16 mouse cellular contexts compared by ENCODE assay signal in genomic region chr12:25293470-25294178, GRCm38 (mm10).
A peak's percentile ranks its signal among the peaks of the same experiment; 100 is the strongest.
DNase-seq lines count a peak whose midpoint lies in the region; ATAC-seq and TF ChIP-seq lines count a peak whose summit lies in the region.
"Had no signal": no experiment of that assay in that cellular context is flagged by ENCODE, and none has a peak within 500 bp of the region (broad histone marks: within the 10 kb centered on the region; RNA-seq: fewer than 3 reads in every experiment).

No protein-coding gene starts in this region.

- no peak overlapping the region for H3K9ac ChIP-seq in forebrain, postnatal 0 days
- H3K9ac ChIP-seq in kidney, embryonic 16.5 days (replicated peaks; ENCODE audit: low read length): no peak overlapping the region
- no peak overlapping the region for H3K9ac ChIP-seq in forebrain, embryonic 16.5 days (replicated peaks; ENCODE audit: low read depth, low read length)
- H3K9ac ChIP-seq: intestine, embryonic 15.5 days; liver, embryonic 14.5 days; neural tube, embryonic 12.5 days had no signal

- H3K4me3 ChIP-seq in forebrain, embryonic 10.5 days: no peak overlapping the region
- no peak overlapping the region for H3K4me3 ChIP-seq in forebrain, postnatal 0 days (ENCODE audit: low read depth, low read length)
- no peak overlapping the region for H3K4me3 ChIP-seq in kidney, embryonic 16.5 days (ENCODE audit: low read length)
- no peak overlapping the region for H3K4me3 ChIP-seq in forebrain, embryonic 16.5 days (replicated peaks; ENCODE audit: low read length)
- H3K4me3 ChIP-seq: intestine, embryonic 15.5 days; neural tube, embryonic 12.5 days had no signal

- 57% methylated on average over 6 of the region's 6 CpGs for WGBS in forebrain, embryonic 10.5 days
- 29% methylated on average over 6 of the region's 6 CpGs for WGBS in forebrain, postnatal 0 days
- 51% methylated on average over 6 of the region's 6 CpGs for WGBS in kidney, embryonic 16.5 days
- 23% methylated on average over 6 of the region's 6 CpGs for WGBS in forebrain, embryonic 16.5 days

- ATAC-seq in forebrain, postnatal 0 days: no peak
- ATAC-seq in kidney, embryonic 16.5 days (ENCODE audit: low FRiP score, low TSS enrichment): no peak
- ATAC-seq in forebrain, embryonic 16.5 days: peak; percentile 54
- ATAC-seq: intestine, embryonic 15.5 days; Patski had no signal

- no peaks in the 10 kb centered on the region for H3K27me3 ChIP-seq in forebrain, embryonic 10.5 days (ENCODE audit: poor library complexity, severe bottlenecking)
- no peaks in the 10 kb centered on the region for H3K27me3 ChIP-seq in forebrain, postnatal 0 days (ENCODE audit: insufficient read depth, low read length)
- no peaks in the 10 kb centered on the region for H3K27me3 ChIP-seq in kidney, embryonic 16.5 days (ENCODE audit: insufficient read depth, low read length)
- H3K27me3 ChIP-seq in forebrain, embryonic 16.5 days (replicated peaks; ENCODE audit: control insufficient read depth, insufficient read depth, low read length): no peaks in the 10 kb centered on the region
- H3K27me3 ChIP-seq: intestine, embryonic 15.5 days; neural tube, embryonic 12.5 days; Patski had no signal

- H3K4me1 ChIP-seq in forebrain, embryonic 10.5 days: peaks cover 18% of the 10 kb centered on the region
- H3K4me1 ChIP-seq in forebrain, postnatal 0 days (ENCODE audit: insufficient read depth): no peaks in the 10 kb centered on the region
- H3K4me1 ChIP-seq in kidney, embryonic 16.5 days (ENCODE audit: insufficient read depth, low read length): peaks cover 18% of the 10 kb centered on the region
- H3K4me1 ChIP-seq in forebrain, embryonic 16.5 days (replicated peaks; ENCODE audit: control insufficient read depth, insufficient read depth, low read length): peaks cover 11% of the 10 kb centered on the region
- H3K4me1 ChIP-seq: intestine, embryonic 15.5 days had no signal

- no peak for DNase-seq in forebrain, embryonic 10.5 days (ENCODE audit: extremely low spot score, low spot score)
- DNase-seq in forebrain, postnatal 0 days: no peak
- DNase-seq in kidney, adult 9 months: no peak
- peak; percentile 63 for DNase-seq in lung, postnatal 36 days
- DNase-seq in left cerebral cortex, postnatal 14 days (ENCODE audit: low spot score in 2 of 2): no peak
- no peak for DNase-seq in right cerebral cortex, postnatal 10 days (ENCODE audit: low spot score in 2 of 2)
- DNase-seq: cerebellum, adult 18-20 months; kidney, postnatal 14 days; left cerebral cortex, postnatal 4 days; thymus, postnatal 14 days had no signal

- TF ChIP-seq CTCF in forebrain, postnatal 0 days (IDR thresholded peaks at IDR 0.05; ENCODE audit: low read depth): no peak

- intact Hi-C loops in left cerebral cortex, postnatal 14 days (cut with DNase I): no loop called here

- H3K27ac ChIP-seq in forebrain, embryonic 10.5 days: peak overlapping the region; percentile 56; the same call in 1 of the 2 replicates
- no peak overlapping the region for H3K27ac ChIP-seq in forebrain, postnatal 0 days (ENCODE audit: low read depth, low read length)
- H3K27ac ChIP-seq in kidney, embryonic 16.5 days (ENCODE audit: low read length): peak overlapping the region; percentile 1; the same call in 1 of the 2 replicates
- H3K27ac ChIP-seq in forebrain, embryonic 16.5 days (ENCODE audit: low read length): no peak overlapping the region
- H3K27ac ChIP-seq: intestine, embryonic 15.5 days; liver, embryonic 14.5 days; neural tube, embryonic 12.5 days had no signal

- H3K9me3 ChIP-seq in forebrain, embryonic 10.5 days: no peaks in the 10 kb centered on the region
- no peaks in the 10 kb centered on the region for H3K9me3 ChIP-seq in forebrain, postnatal 0 days (ENCODE audit: low read length)
- H3K9me3 ChIP-seq in kidney, embryonic 16.5 days (ENCODE audit: low read length): no peaks in the 10 kb centered on the region
- H3K9me3 ChIP-seq in forebrain, embryonic 16.5 days (ENCODE audit: control insufficient read depth, low read length): no peaks in the 10 kb centered on the region
- H3K9me3 ChIP-seq: intestine, embryonic 15.5 days; neural tube, embryonic 12.5 days had no signal

- no peaks in the 10 kb centered on the region for H3K36me3 ChIP-seq in forebrain, embryonic 10.5 days (replicated peaks)
- no peaks in the 10 kb centered on the region for H3K36me3 ChIP-seq in forebrain, postnatal 0 days (ENCODE audit: insufficient read depth)
- no peaks in the 10 kb centered on the region for H3K36me3 ChIP-seq in kidney, embryonic 16.5 days (ENCODE audit: insufficient read depth, low read length)
- no peaks in the 10 kb centered on the region for H3K36me3 ChIP-seq in forebrain, embryonic 16.5 days (ENCODE audit: control insufficient read depth, insufficient read depth)
- H3K36me3 ChIP-seq: intestine, embryonic 15.5 days; neural tube, embryonic 12.5 days had no signal

- H3K4me2 ChIP-seq in forebrain, postnatal 0 days (ENCODE audit: low read depth): no peak overlapping the region
- no peak overlapping the region for H3K4me2 ChIP-seq in kidney, embryonic 16.5 days (replicated peaks; ENCODE audit: low read depth, low read length)
- no peak overlapping the region for H3K4me2 ChIP-seq in forebrain, embryonic 16.5 days (ENCODE audit: low read length)
- H3K4me2 ChIP-seq: intestine, embryonic 15.5 days; neural tube, embryonic 12.5 days had no signal

Comparison
In these comparisons a context has a peak if more than half of its experiments do, and no peak if none do; other contexts are left out.
1. H3K27ac ChIP-seq: peak in forebrain, embryonic 10.5 days (single experiment) and kidney, embryonic 16.5 days (single experiment); none in forebrain, postnatal 0 days (single experiment) and forebrain, embryonic 16.5 days (single experiment).